Mouse (Mus musculus) heart, embryonic 14.5 days (tissue): ENCODE measurements around the gene Agbl4. TPM values are rescaled to one million over a fixed set of nuclear protein-coding genes. Genes with fewer than 3 reads are reported as not detected.

ENCODE experiments used
- ATAC-seq: fragments of 200-750 bp; cut with Nextera tagmentation; 2 replicates; pipeline ENCODE4 v1.8.0; 2017; ENCODE audit warnings: low read depth, moderate TSS enrichment; ENCODE audit not compliant: insufficient number of reproducible peaks, insufficient read depth, low FRiP score
- H3K27ac ChIP-seq, 2 experiments: fragments of 200-500 bp in 1 of 2; fragments of 300-500 bp in 1 of 2; sonication (generic) in 1 of 2; replicated peaks in 1 of 2; 2 replicates each; pipeline ENCODE4 v1.5.1; 2012 to 2014; ENCODE audit warnings: low read depth in 2 of 2, low read length in 2 of 2, control low read depth in 1 of 2, mild to moderate bottlenecking in 1 of 2, mixed read lengths in 1 of 2; ENCODE audit not compliant: control insufficient read depth in 1 of 2, insufficient read depth in 1 of 2
- H3K27me3 ChIP-seq: fragments of 300-500 bp; sonication (generic); 2 replicates; pipeline ENCODE4 v1.6.1; 2014; ENCODE audit warnings: mild to moderate bottlenecking, low read length, control low read depth; ENCODE audit not compliant: control insufficient read depth, insufficient read depth
- H3K36me3 ChIP-seq: fragments of 300-500 bp; sonication (generic); 2 replicates; pipeline ENCODE4 v1.6.1; 2014; ENCODE audit warnings: mild to moderate bottlenecking, control low read depth, low read length, mixed read lengths; ENCODE audit not compliant: control insufficient read depth, insufficient read depth
- H3K4me1 ChIP-seq, 2 experiments: fragments of 200-500 bp in 1 of 2; fragments of 300-500 bp in 1 of 2; sonication (generic) in 1 of 2; 2 replicates each; pipeline ENCODE4 v1.6.1; 2012 to 2014; ENCODE audit warnings: low read length in 2 of 2, control low read depth in 1 of 2, mixed read lengths in 1 of 2; ENCODE audit not compliant: control insufficient read depth in 2 of 2, insufficient read depth in 2 of 2
- H3K4me2 ChIP-seq: fragments of 300-500 bp; sonication (generic); 2 replicates; pipeline ENCODE4 v1.6.1; 2014; ENCODE audit warnings: mild to moderate bottlenecking, low read length
- H3K4me3 ChIP-seq, 2 experiments: fragments of 200-500 bp in 1 of 2; fragments of 300-500 bp in 1 of 2; sonication (generic) in 1 of 2; 2 replicates each; pipeline ENCODE4 v1.5.1; 2012 to 2014; ENCODE audit warnings: low read length in 2 of 2, mild to moderate bottlenecking in 2 of 2, control low read depth in 1 of 2, low read depth in 1 of 2, moderate library complexity in 1 of 2; ENCODE audit not compliant: control insufficient read depth in 1 of 2, insufficient read depth in 1 of 2
- H3K9ac ChIP-seq: fragments of 300-500 bp; sonication (generic); 2 replicates; pipeline ENCODE4 v1.6.1; 2014; ENCODE audit warnings: mild to moderate bottlenecking, low read length
- H3K9me3 ChIP-seq: fragments of 300-500 bp; sonication (generic); 2 replicates; pipeline ENCODE4 v1.6.1; 2016; ENCODE audit warnings: low read length, control low read depth; ENCODE audit not compliant: control insufficient read depth
- WGBS: fragments of 180-500 bp; shearing (Covaris S2); extraction: QIAGEN DNeasy Blood & Tissue Kit; methylation state at CpG from one replicate; pipeline ENCODE4 v1.1.7; 2014; 5-methylcytosine and 5-hydroxymethylcytosine counted together
- polyA plus RNA-seq: library from polyadenylated mRNA; unstranded; fragments of >200 nt; fragmentation: Nextera tagmentation; extraction: Ambion mirVana; gene quantifications from 2 replicates; pipeline ENCODE4 v1.2.1, GENCODE M21; 2014

Agbl4 gene
- polyA plus RNA-seq, 1 experiment from 2014 or later, result 1.1 TPM

DNA sequence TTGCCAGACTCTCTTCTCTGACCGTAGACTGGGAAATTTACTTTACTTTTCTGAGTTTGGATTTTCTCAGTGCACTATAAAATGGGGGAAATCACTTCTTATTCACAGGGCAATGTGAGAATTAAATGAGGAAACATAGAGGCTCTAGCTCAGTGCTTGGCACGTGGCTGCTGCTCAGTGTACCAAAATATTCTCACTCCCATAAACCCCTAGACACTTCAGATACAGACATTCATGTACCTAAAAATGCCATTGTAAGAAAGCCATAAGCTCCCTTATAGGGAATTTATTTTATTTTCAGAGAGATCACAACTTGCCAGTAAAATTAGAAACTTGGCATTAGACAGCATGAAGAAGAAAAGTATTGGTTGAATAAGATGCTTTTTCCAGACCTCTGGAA, 883.5 kb downstream of the Agbl4 start:
- no peak overlapping the region for H3K4me3 ChIP-seq
- 69% methylated on average over 2 of the region's 2 CpGs for WGBS
- H3K4me1 ChIP-seq, result no peaks in the 10 kb centered on the region
- H3K4me2 ChIP-seq, result no peak overlapping the region
- no peak for ATAC-seq
- no peaks in the 10 kb centered on the region for H3K9me3 ChIP-seq
- no peak overlapping the region for H3K27ac ChIP-seq
- no peak overlapping the region for H3K9ac ChIP-seq
- H3K27me3 ChIP-seq, result no peaks in the 10 kb centered on the region
- no peaks in the 10 kb centered on the region for H3K36me3 ChIP-seq

DNA sequence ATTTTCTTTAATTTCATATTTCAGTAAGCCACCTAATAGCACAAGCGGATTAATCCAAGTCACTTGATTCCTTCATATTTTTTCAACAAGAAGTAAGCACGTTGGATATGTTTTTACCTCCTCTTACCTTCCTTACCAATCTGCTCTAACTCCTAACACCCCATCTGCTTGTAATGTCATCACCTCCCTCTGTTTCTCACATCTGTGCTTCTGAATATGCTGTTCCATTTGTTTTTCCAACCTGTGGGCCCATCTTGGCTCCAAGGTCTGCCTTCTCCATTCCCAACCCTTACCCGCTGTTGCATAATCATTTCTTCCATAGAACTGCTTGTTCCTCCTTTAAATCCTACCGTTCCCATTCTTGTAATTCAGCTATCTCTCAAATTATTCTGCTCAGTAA, 884.4 kb downstream of the Agbl4 start:
- Histone ChIP-seq H3K36me3 (no peaks in the 10 kb centered on the region), H3K9ac (no peak overlapping the region), H3K4me2 (no peak overlapping the region), H3K4me3 (no peak overlapping the region), H3K4me1 (no peaks in the 10 kb centered on the region), H3K27ac (no peak overlapping the region), H3K9me3 (no peaks in the 10 kb centered on the region), H3K27me3 (no peaks in the 10 kb centered on the region)
- ATAC-seq, result no peak
- 82% methylated on average over 4 of the region's 4 CpGs for WGBS

DNA sequence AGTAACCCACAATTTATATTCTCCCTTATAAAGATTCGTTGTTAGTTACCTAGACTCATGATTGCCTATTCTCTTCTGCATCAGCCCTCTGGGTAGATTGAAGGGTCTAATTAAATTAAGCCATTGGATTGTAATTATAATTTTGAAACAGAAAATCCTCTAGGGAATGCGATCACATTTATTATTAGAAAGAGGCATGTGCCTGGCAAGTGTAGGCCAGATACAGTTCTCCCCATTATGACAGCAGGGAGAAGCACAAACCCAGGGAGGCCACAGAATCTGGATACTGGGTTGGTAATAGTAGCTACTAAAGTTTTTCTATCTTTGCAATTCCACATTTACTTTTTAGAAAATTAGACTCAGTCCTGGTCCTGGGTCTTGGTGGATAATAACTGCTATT, 887.2 kb downstream of the Agbl4 start:
- Histone ChIP-seq H3K27me3 (no peaks in the 10 kb centered on the region), H3K9me3 (0 out of 2 replicates have a peak, but pooled peaks cover 2% of the 10 kb centered on the region), H3K4me2 (no peak overlapping the region), H3K27ac (no peak overlapping the region), H3K36me3 (no peaks in the 10 kb centered on the region), H3K9ac (no peak overlapping the region), H3K4me1 (no peaks in the 10 kb centered on the region), H3K4me3 (no peak overlapping the region)
- 78% methylated on average over 2 of the region's 2 CpGs for WGBS
- no peak for ATAC-seq

GRCm38 (mm10) chr4:111294528-111295241, 897.2 kb downstream of the Agbl4 start:
- H3K27me3 ChIP-seq, result no peaks in the 10 kb centered on the region
- H3K9ac ChIP-seq, result no peak overlapping the region
- no peak overlapping the region for H3K4me2 ChIP-seq
- no peaks in the 10 kb centered on the region for H3K4me1 ChIP-seq
- WGBS, result 68% methylated on average over 3 of the region's 3 CpGs
- no peak for ATAC-seq
- H3K9me3 ChIP-seq, result no peaks in the 10 kb centered on the region
- no peaks in the 10 kb centered on the region for H3K36me3 ChIP-seq
- H3K27ac ChIP-seq, result no peak overlapping the region
- no peak overlapping the region for H3K4me3 ChIP-seq

- no peaks in the 10 kb centered on the region for H3K27me3 ChIP-seq
- no peak overlapping the region for H3K4me2 ChIP-seq
- no peak overlapping the region for H3K9ac ChIP-seq
- H3K36me3 ChIP-seq, result no peaks in the 10 kb centered on the region
- H3K4me1 ChIP-seq, result no peaks in the 10 kb centered on the region
- no peak for ATAC-seq
- H3K9me3 ChIP-seq, result no peaks in the 10 kb centered on the region
- no peak overlapping the region for H3K27ac ChIP-seq
- 68% methylated on average over 1 of the region's 1 CpGs for WGBS
- no peak overlapping the region for H3K4me3 ChIP-seq
Observed at GRCm38 (mm10) chr4:111306518-111306917, 909.1 kb downstream of the Agbl4 start.

GRCm38 (mm10) chr4:111307166-111307565, 909.7 kb downstream of the Agbl4 start:
- no peak overlapping the region for H3K4me2 ChIP-seq
- no peak overlapping the region for H3K27ac ChIP-seq
- H3K4me3 ChIP-seq, result no peak overlapping the region
- 48% methylated on average over 7 of the region's 7 CpGs for WGBS
- H3K36me3 ChIP-seq, result no peaks in the 10 kb centered on the region
- no peak for ATAC-seq
- no peaks in the 10 kb centered on the region for H3K27me3 ChIP-seq
- no peaks in the 10 kb centered on the region for H3K4me1 ChIP-seq
- no peak overlapping the region for H3K9ac ChIP-seq
- H3K9me3 ChIP-seq, result no peaks in the 10 kb centered on the region

DNA sequence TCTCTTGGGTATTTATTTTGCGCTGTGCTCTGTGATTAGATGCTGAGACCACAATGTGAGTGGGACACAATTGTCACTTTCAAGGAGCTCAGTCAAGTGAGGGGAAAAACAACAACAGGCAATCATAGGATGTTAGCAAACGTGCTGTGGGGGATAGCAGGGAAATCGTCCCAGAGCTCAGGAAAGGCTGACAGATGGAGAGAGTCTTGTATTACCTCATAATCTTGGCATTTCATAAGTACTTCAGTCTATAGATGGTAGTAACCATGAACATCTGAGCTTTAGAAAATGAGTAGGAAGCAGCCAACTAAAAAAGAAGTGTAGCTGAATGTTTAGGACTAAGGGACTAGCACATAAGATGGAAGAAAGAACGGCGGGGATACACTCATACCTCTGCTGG, 910.2 kb downstream of the Agbl4 start:
- no peak overlapping the region for H3K27ac ChIP-seq
- no peak overlapping the region for H3K4me2 ChIP-seq
- H3K9me3 ChIP-seq, result no peaks in the 10 kb centered on the region
- H3K4me1 ChIP-seq, result no peaks in the 10 kb centered on the region
- H3K9ac ChIP-seq, result no peak overlapping the region
- no peaks in the 10 kb centered on the region for H3K36me3 ChIP-seq
- WGBS, result 65% methylated on average over 5 of the region's 5 CpGs
- no peak for ATAC-seq
- H3K27me3 ChIP-seq, result no peaks in the 10 kb centered on the region
- H3K4me3 ChIP-seq, result no peak overlapping the region
